Mouse (Mus musculus) limb, embryonic 14.5 days (tissue): Measurements from ENCODE around the gene P3h3. TPM values are rescaled to one million over a fixed set of nuclear protein-coding genes. Genes with fewer than 3 reads are reported as not detected.

Experiments
- ATAC-seq: fragments of 200-750 bp; cut with Nextera tagmentation; 2 replicates; pipeline ENCODE4 v1.8.0; 2017; ENCODE audit warnings: low read depth, moderate number of reproducible peaks, moderate TSS enrichment; ENCODE audit not compliant: low FRiP score
- DNase-seq: peaks from one replicate; pipeline ENCODE4 v3.0.0-alpha.2; 2015; ENCODE audit warnings: low spot score
- H3K27ac ChIP-seq: fragments of 300-500 bp; sonication (generic); replicated peaks from 2 replicates; pipeline ENCODE4 v1.5.1; 2014; ENCODE audit warnings: low read depth, mild to moderate bottlenecking, low read length, moderate library complexity, mixed read lengths
- H3K27me3 ChIP-seq: fragments of 300-500 bp; sonication (generic); 2 replicates; pipeline ENCODE4 v1.6.1; 2014; ENCODE audit warnings: low read length, mixed read lengths; ENCODE audit not compliant: control insufficient read depth, insufficient read depth
- H3K36me3 ChIP-seq: fragments of 300-500 bp; sonication (generic); 2 replicates; pipeline ENCODE4 v1.6.1; 2014; ENCODE audit warnings: mild to moderate bottlenecking, low read length, moderate library complexity, mixed read lengths; ENCODE audit not compliant: control insufficient read depth, insufficient read depth
- H3K4me1 ChIP-seq: fragments of 300-500 bp; sonication (generic); 2 replicates; pipeline ENCODE4 v1.6.1; 2014; ENCODE audit warnings: antibody characterized with exemption, low read length, mixed read lengths; ENCODE audit not compliant: control insufficient read depth, insufficient read depth
- H3K4me2 ChIP-seq: fragments of 300-500 bp; sonication (generic); replicated peaks from 2 replicates; pipeline ENCODE4 v1.6.1; 2014; ENCODE audit warnings: low read depth, mild to moderate bottlenecking, low read length, moderate library complexity; ENCODE audit not compliant: severe bottlenecking
- H3K4me3 ChIP-seq: fragments of 300-500 bp; sonication (generic); replicated peaks from 2 replicates; pipeline ENCODE4 v1.5.1; 2014; ENCODE audit warnings: low read length
- H3K9ac ChIP-seq: fragments of 300-500 bp; sonication (generic); 2 replicates; pipeline ENCODE4 v1.6.1; 2014; ENCODE audit warnings: mild to moderate bottlenecking, low read depth, low read length, moderate library complexity; ENCODE audit not compliant: severe bottlenecking
- H3K9me3 ChIP-seq: fragments of 300-500 bp; sonication (generic); 2 replicates; pipeline ENCODE4 v1.6.1; 2016; ENCODE audit warnings: low read length; ENCODE audit not compliant: control insufficient read depth
- POLR2A ChIP-seq: fragments of 200-500 bp; IDR thresholded peaks from 2 replicates; pipeline ENCODE4 v1.8.0; 2012; ENCODE audit warnings: inconsistent platforms, mild to moderate bottlenecking, moderate library complexity, borderline replicate concordance; ENCODE audit not compliant: insufficient read depth, insufficient read length; ENCODE audit errors: extremely low read depth
- WGBS: fragments of 180-500 bp; shearing (Covaris S2); extraction: QIAGEN DNeasy Blood & Tissue Kit; methylation state at CpG from one replicate; pipeline ENCODE4 v1.1.7; 2014; 5-methylcytosine and 5-hydroxymethylcytosine counted together
- polyA plus RNA-seq, 2 experiments: library from polyadenylated mRNA; depleted of rRNA in 1 of 2; stranded (reverse) in 1 of 2; unstranded in 1 of 2; fragments of >200 nt; fragmentation: Nextera tagmentation in 1 of 2; extraction: Ambion mirVana in 1 of 2; gene quantifications; 2 replicates each; pipeline versions ENCODE4 v1.2.1 to v1.2.3; 2012 to 2014

The P3h3 gene
- polyA plus RNA-seq, 2 experiments = 57.5 to 339 TPM

DNA sequence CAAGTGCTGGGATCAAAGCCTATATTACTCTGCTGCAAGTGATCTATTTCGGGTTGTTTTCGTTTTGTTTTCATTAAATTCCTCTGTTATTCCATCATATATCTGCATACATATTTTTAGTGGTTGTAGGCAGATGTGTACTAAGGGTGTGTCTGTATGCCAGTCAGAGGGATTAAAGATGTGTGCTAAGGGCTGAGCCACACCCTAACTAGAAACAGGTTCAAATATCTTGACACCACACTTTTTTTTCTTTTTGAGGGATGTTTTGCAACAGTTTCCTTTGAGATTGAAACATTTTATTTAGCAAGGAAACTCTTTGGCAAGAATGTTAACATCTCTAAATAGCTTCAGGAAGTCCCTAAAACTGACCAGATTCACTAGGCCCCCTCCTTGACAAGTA lies 61.4 kb downstream of the P3h3 start:
- no peaks in the 10 kb centered on the region for H3K9me3 ChIP-seq
- no peaks in the 10 kb centered on the region for H3K4me1 ChIP-seq
- H3K27me3 ChIP-seq = no peaks in the 10 kb centered on the region
- no peak for TF ChIP-seq POLR2A
- no peak for DNase-seq
- no peak overlapping the region for H3K4me3 ChIP-seq
- ATAC-seq = no peak
- WGBS = 75% methylated on average over 2 of the region's 2 CpGs
- no peak overlapping the region for H3K9ac ChIP-seq
- no peak overlapping the region for H3K4me2 ChIP-seq
- H3K36me3 ChIP-seq = no peaks in the 10 kb centered on the region
- no peak overlapping the region for H3K27ac ChIP-seq

DNA sequence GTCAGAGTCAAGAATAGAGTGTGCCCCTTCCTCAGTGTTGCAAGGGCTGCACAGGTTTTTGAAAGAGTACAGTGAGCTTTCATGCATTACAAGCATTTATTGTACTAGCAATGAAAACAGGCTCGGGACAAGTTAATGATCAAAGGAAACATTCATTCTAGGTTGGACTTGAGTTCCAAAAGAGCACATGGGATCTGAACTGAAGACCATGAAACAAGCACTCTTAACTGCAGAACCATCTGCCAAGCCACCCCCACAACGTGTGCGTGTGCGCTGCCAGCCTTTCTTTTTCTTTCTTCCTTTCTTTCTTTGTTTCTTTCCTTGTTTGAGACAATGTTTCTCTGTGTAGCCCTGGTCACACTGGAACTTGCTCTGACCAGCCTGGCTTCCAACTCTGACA lies 61.8 kb downstream of the P3h3 start:
- WGBS = 81% methylated on average over 4 of the region's 4 CpGs
- DNase-seq = no peak
- Histone ChIP-seq H3K27me3 (no peaks in the 10 kb centered on the region), H3K4me3 (no peak overlapping the region), H3K9ac (no peak overlapping the region), H3K9me3 (no peaks in the 10 kb centered on the region), H3K4me2 (no peak overlapping the region), H3K36me3 (no peaks in the 10 kb centered on the region), H3K27ac (no peak overlapping the region), H3K4me1 (no peaks in the 10 kb centered on the region)
- no peak for ATAC-seq
- TF ChIP-seq POLR2A = no peak

DNA sequence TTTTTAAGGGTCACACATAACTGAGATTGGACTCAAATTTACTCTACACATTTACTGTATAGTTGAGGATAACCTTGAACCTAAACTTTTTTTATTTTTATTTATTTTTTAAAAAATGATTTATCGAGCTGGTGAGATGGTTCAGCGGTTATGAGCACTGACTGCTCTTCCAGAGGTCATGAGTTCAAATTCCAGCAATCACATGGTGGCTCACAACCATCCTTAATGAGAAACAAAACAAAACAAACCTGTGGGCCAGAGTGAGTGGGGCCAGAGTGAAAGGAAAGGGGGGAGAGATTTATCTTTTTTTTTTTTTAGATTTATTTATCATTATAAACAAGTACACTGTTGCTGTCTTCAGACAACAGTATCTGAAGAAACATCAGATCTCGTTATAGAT lies 65.6 kb downstream of the P3h3 start:
- no peak overlapping the region for H3K4me3 ChIP-seq
- H3K27me3 ChIP-seq = no peaks in the 10 kb centered on the region
- no peaks in the 10 kb centered on the region for H3K36me3 ChIP-seq
- ATAC-seq = no peak
- H3K9ac ChIP-seq = no peak overlapping the region
- DNase-seq = no peak
- no peaks in the 10 kb centered on the region for H3K9me3 ChIP-seq
- H3K4me2 ChIP-seq = no peak overlapping the region
- no peak for TF ChIP-seq POLR2A
- WGBS = 86% methylated on average over 3 of the region's 3 CpGs
- H3K4me1 ChIP-seq = no peaks in the 10 kb centered on the region
- H3K27ac ChIP-seq = no peak overlapping the region

Other genes starting within 250 kb of the P3h3 start
- 0.23 and 0.24 TPM in 2 replicates for gene C1s2, start 221.7 kb downstream of the P3h3 start, polyA plus RNA-seq (2012; rRNA removed)
- 0.10 TPM in 1 of 2 replicates, not detected in the other for gene C1s2, start 221.7 kb downstream of the P3h3 start, polyA plus RNA-seq (2014; fragmentation: Nextera tagmentation; extraction: Ambion mirVana)
- 80.8 and 101 TPM in 2 replicates for gene Lpcat3, start 194.7 kb downstream of the P3h3 start, polyA plus RNA-seq (2012; rRNA removed)
- gene Lpcat3, start 194.7 kb downstream of the P3h3 start, polyA plus RNA-seq (2014; fragmentation: Nextera tagmentation; extraction: Ambion mirVana) = 49.3 and 51.7 TPM in 2 replicates
- gene Emg1, start 145.6 kb downstream of the P3h3 start, polyA plus RNA-seq (2012; rRNA removed) = 135 and 148 TPM in 2 replicates
- 179 and 185 TPM in 2 replicates for gene Emg1, start 145.6 kb downstream of the P3h3 start, polyA plus RNA-seq (2014; fragmentation: Nextera tagmentation; extraction: Ambion mirVana)
- gene Phb2, start 145.4 kb downstream of the P3h3 start, polyA plus RNA-seq (2012; rRNA removed) = 203 and 205 TPM in 2 replicates
- gene Phb2, start 145.4 kb downstream of the P3h3 start, polyA plus RNA-seq (2014; fragmentation: Nextera tagmentation; extraction: Ambion mirVana) = 295 and 296 TPM in 2 replicates
- gene Ptpn6, start 119.0 kb downstream of the P3h3 start, polyA plus RNA-seq (2012; rRNA removed) = 9.4 and 9.6 TPM in 2 replicates
- gene Ptpn6, start 119.0 kb downstream of the P3h3 start, polyA plus RNA-seq (2014; fragmentation: Nextera tagmentation; extraction: Ambion mirVana) = 13.9 and 14.2 TPM in 2 replicates
- 285 and 290 TPM in 2 replicates for gene Grcc10, start 116.4 kb downstream of the P3h3 start, polyA plus RNA-seq (2012; rRNA removed)
- 438 and 458 TPM in 2 replicates for gene Grcc10, start 116.4 kb downstream of the P3h3 start, polyA plus RNA-seq (2014; fragmentation: Nextera tagmentation; extraction: Ambion mirVana)
- not detected in 2 replicates for gene Gm45234, start 101.7 kb downstream of the P3h3 start, polyA plus RNA-seq (2012; rRNA removed)
- not detected in 2 replicates for gene Gm45234, start 101.7 kb downstream of the P3h3 start, polyA plus RNA-seq (2014; fragmentation: Nextera tagmentation; extraction: Ambion mirVana)
- gene Atn1, start 101.2 kb downstream of the P3h3 start, polyA plus RNA-seq (2012; rRNA removed) = 102 and 141 TPM in 2 replicates
- gene Atn1, start 101.2 kb downstream of the P3h3 start, polyA plus RNA-seq (2014; fragmentation: Nextera tagmentation; extraction: Ambion mirVana) = 14.6 and 19.4 TPM in 2 replicates
- gene Eno2, start 88.1 kb downstream of the P3h3 start, polyA plus RNA-seq (2012; rRNA removed) = 21.7 and 25.3 TPM in 2 replicates
- gene Eno2, start 88.1 kb downstream of the P3h3 start, polyA plus RNA-seq (2014; fragmentation: Nextera tagmentation; extraction: Ambion mirVana) = 6.0 and 10.2 TPM in 2 replicates
- 1.1 TPM in 2 replicates for gene Lrrc23, start 78.0 kb downstream of the P3h3 start, polyA plus RNA-seq (2012; rRNA removed)
- gene Lrrc23, start 78.0 kb downstream of the P3h3 start, polyA plus RNA-seq (2014; fragmentation: Nextera tagmentation; extraction: Ambion mirVana) = 0.88 and 1.2 TPM in 2 replicates
- gene Spsb2, start 49.1 kb downstream of the P3h3 start, polyA plus RNA-seq (2012; rRNA removed) = 9.8 and 11.1 TPM in 2 replicates
- gene Spsb2, start 49.1 kb downstream of the P3h3 start, polyA plus RNA-seq (2014; fragmentation: Nextera tagmentation; extraction: Ambion mirVana) = 8.9 and 10.8 TPM in 2 replicates
- 636 and 744 TPM in 2 replicates for gene Tpi1, start 43.5 kb downstream of the P3h3 start, polyA plus RNA-seq (2012; rRNA removed)
- gene Tpi1, start 43.5 kb downstream of the P3h3 start, polyA plus RNA-seq (2014; fragmentation: Nextera tagmentation; extraction: Ambion mirVana) = 808 and 825 TPM in 2 replicates
- 105 and 119 TPM in 2 replicates for gene Usp5, start 28.3 kb downstream of the P3h3 start, polyA plus RNA-seq (2012; rRNA removed)
- 115 and 120 TPM in 2 replicates for gene Usp5, start 28.3 kb downstream of the P3h3 start, polyA plus RNA-seq (2014; fragmentation: Nextera tagmentation; extraction: Ambion mirVana)
- gene Cdca3, start 28.2 kb downstream of the P3h3 start, polyA plus RNA-seq (2012; rRNA removed) = 141 and 164 TPM in 2 replicates
- 128 and 146 TPM in 2 replicates for gene Cdca3, start 28.2 kb downstream of the P3h3 start, polyA plus RNA-seq (2014; fragmentation: Nextera tagmentation; extraction: Ambion mirVana)
- 1.9 and 2.3 TPM in 2 replicates for gene Gnb3, start 17.5 kb downstream of the P3h3 start, polyA plus RNA-seq (2012; rRNA removed)
- 1.6 and 1.8 TPM in 2 replicates for gene Gnb3, start 17.5 kb downstream of the P3h3 start, polyA plus RNA-seq (2014; fragmentation: Nextera tagmentation; extraction: Ambion mirVana)
- gene Gpr162, start 6.2 kb upstream of the P3h3 start, polyA plus RNA-seq (2012; rRNA removed) = 7.5 and 10.8 TPM in 2 replicates
- 2.1 and 2.3 TPM in 2 replicates for gene Gpr162, start 6.2 kb upstream of the P3h3 start, polyA plus RNA-seq (2014; fragmentation: Nextera tagmentation; extraction: Ambion mirVana)
- 0.23 and 0.26 TPM in 2 replicates for gene Cd4, start 30.5 kb upstream of the P3h3 start, polyA plus RNA-seq (2012; rRNA removed)
- gene Cd4, start 30.5 kb upstream of the P3h3 start, polyA plus RNA-seq (2014; fragmentation: Nextera tagmentation; extraction: Ambion mirVana) = 0.10 and 0.51 TPM in 2 replicates
- 2.3 and 3.2 TPM in 2 replicates for gene Lag3, start 54.0 kb upstream of the P3h3 start, polyA plus RNA-seq (2012; rRNA removed)
- 2.0 and 2.6 TPM in 2 replicates for gene Lag3, start 54.0 kb upstream of the P3h3 start, polyA plus RNA-seq (2014; fragmentation: Nextera tagmentation; extraction: Ambion mirVana)
- 1,126 and 1,778 TPM in 2 replicates for gene Ptms, start 62.4 kb upstream of the P3h3 start, polyA plus RNA-seq (2012; rRNA removed)
- 306 and 353 TPM in 2 replicates for gene Ptms, start 62.4 kb upstream of the P3h3 start, polyA plus RNA-seq (2014; fragmentation: Nextera tagmentation; extraction: Ambion mirVana)
- 407 and 471 TPM in 2 replicates for gene Mlf2, start 73.6 kb upstream of the P3h3 start, polyA plus RNA-seq (2012; rRNA removed)
- gene Mlf2, start 73.6 kb upstream of the P3h3 start, polyA plus RNA-seq (2014; fragmentation: Nextera tagmentation; extraction: Ambion mirVana) = 355 and 380 TPM in 2 replicates
- gene Cops7a, start 107.8 kb upstream of the P3h3 start, polyA plus RNA-seq (2012; rRNA removed) = 215 and 251 TPM in 2 replicates
- 137 and 144 TPM in 2 replicates for gene Cops7a, start 107.8 kb upstream of the P3h3 start, polyA plus RNA-seq (2014; fragmentation: Nextera tagmentation; extraction: Ambion mirVana)
- 35.2 and 44.6 TPM in 2 replicates for gene Pianp, start 138.9 kb upstream of the P3h3 start, polyA plus RNA-seq (2012; rRNA removed)
- 20.0 and 20.3 TPM in 2 replicates for gene Pianp, start 138.9 kb upstream of the P3h3 start, polyA plus RNA-seq (2014; fragmentation: Nextera tagmentation; extraction: Ambion mirVana)
- 103 and 130 TPM in 2 replicates for gene Zfp384, start 151.4 kb upstream of the P3h3 start, polyA plus RNA-seq (2012; rRNA removed)
- gene Zfp384, start 151.4 kb upstream of the P3h3 start, polyA plus RNA-seq (2014; fragmentation: Nextera tagmentation; extraction: Ambion mirVana) = 12.4 and 14.6 TPM in 2 replicates
- gene Ing4, start 182.0 kb upstream of the P3h3 start, polyA plus RNA-seq (2012; rRNA removed) = 143 TPM in 2 replicates
- 122 and 131 TPM in 2 replicates for gene Ing4, start 182.0 kb upstream of the P3h3 start, polyA plus RNA-seq (2014; fragmentation: Nextera tagmentation; extraction: Ambion mirVana)
- 28.9 and 31.3 TPM in 2 replicates for gene Acrbp, start 191.9 kb upstream of the P3h3 start, polyA plus RNA-seq (2012; rRNA removed)
- gene Acrbp, start 191.9 kb upstream of the P3h3 start, polyA plus RNA-seq (2014; fragmentation: Nextera tagmentation; extraction: Ambion mirVana) = 9.4 and 13.9 TPM in 2 replicates
- gene Lpar5, start 210.2 kb upstream of the P3h3 start, polyA plus RNA-seq (2012; rRNA removed) = 3.9 and 5.0 TPM in 2 replicates
- gene Lpar5, start 210.2 kb upstream of the P3h3 start, polyA plus RNA-seq (2014; fragmentation: Nextera tagmentation; extraction: Ambion mirVana) = 2.5 and 4.0 TPM in 2 replicates
- 75.0 and 89.7 TPM in 2 replicates for gene Chd4, start 238.2 kb upstream of the P3h3 start, polyA plus RNA-seq (2012; rRNA removed)
- gene Chd4, start 238.2 kb upstream of the P3h3 start, polyA plus RNA-seq (2014; fragmentation: Nextera tagmentation; extraction: Ambion mirVana) = 78.6 and 81.8 TPM in 2 replicates